Mouse (Mus musculus) G1E (cell line): ENCODE measurements around the gene 2510009E07Rik.
"Not testable (repeated sequence)": the region's sequence is repeated elsewhere in the genome, so short reads cannot be mapped to it uniquely, and the experiment has no call there.

Source experiments
- CTCF ChIP-seq: IDR thresholded peaks from 2 replicates; pipeline ENCODE4 v1.5.1; 2012; ENCODE audit warnings: low read depth, low read length, inconsistent platforms, mixed read lengths
- GATA1 ChIP-seq: IDR thresholded peaks from 2 replicates; pipeline ENCODE4 v1.6.1; 2012; ENCODE audit warnings: borderline replicate concordance, low read length, inconsistent platforms, mixed read lengths
- GATA2 ChIP-seq: IDR thresholded peaks from 2 replicates; pipeline ENCODE4 v1.6.1; 2012; ENCODE audit warnings: low read depth, low read length, inconsistent platforms, borderline replicate concordance
- POLR2AphosphoS5 ChIP-seq: IDR thresholded peaks from 2 replicates; pipeline ENCODE4 v1.6.1; 2012; ENCODE audit warnings: low read depth, low read length, inconsistent platforms; ENCODE audit not compliant: insufficient replicate concordance
- TAL1 ChIP-seq: conservative IDR thresholded peaks from 2 replicates; pipeline ENCODE4 v1.6.1; 2012; ENCODE audit warnings: low read depth, low read length, inconsistent platforms, mixed read lengths

DNA sequence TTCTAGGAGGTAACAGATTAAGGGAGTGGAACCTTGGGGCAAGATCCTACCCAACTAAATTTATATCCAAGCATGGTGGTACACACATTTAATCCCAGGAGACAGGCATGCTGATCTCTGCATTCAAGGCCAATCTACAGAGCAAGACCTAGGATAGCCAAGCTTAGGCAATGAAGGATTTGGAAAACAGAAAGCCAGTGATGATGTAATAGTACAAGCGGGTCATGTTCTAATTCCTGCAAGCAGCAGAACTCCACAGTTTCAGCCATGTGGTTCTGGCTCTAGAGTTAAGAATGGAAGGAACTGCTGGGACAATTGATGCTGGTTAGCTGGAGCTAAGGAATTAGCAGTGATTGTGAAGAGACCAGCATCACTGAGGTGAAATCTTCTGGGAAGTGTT, 20.8 kb downstream of the 2510009E07Rik start:
- not testable (repeated sequence) for TF ChIP-seq CTCF, GATA1, TAL1, POLR2AphosphoS5, GATA2
